Mouse (Mus musculus) embryo, embryonic 11.5 days (tissue): Measurements from ENCODE around the gene 4930503B20Rik.

Experiments
- DNase-seq: peaks from one replicate; pipeline ENCODE4 v3.0.0-alpha.2; 2012; ENCODE audit warnings: low read depth, low spot score

4930503B20Rik gene

GRCm38 (mm10) chr3:146599198-146599900 is 51.8 kb downstream of the 4930503B20Rik start:
- no peak for DNase-seq

- DNase-seq = no peak
These were observed 52.7 kb downstream of the 4930503B20Rik start for GRCm38 (mm10) chr3:146598411-146598810.

- no peak for DNase-seq
These were observed 54.3 kb downstream of the 4930503B20Rik start for GRCm38 (mm10) chr3:146596864-146597263.

- no peak for DNase-seq
These were observed 54.7 kb downstream of the 4930503B20Rik start for GRCm38 (mm10) chr3:146596387-146596786.

- no peak for DNase-seq
These were observed 55.7 kb downstream of the 4930503B20Rik start for GRCm38 (mm10) chr3:146595440-146595839.
